Mouse (Mus musculus): ENCODE data around the gene Prrc2a.

- no peak for TF ChIP-seq POLR2A (IDR thresholded peaks at IDR 0.05; ENCODE audit: borderline replicate concordance, low read depth, low read length)
- no peak for TF ChIP-seq CTCF (IDR thresholded peaks at IDR 0.05; ENCODE audit: low read depth, low read length)
Measured at GRCm38 (mm10) chr17:35161421-35161820, 3.3 kb downstream of the Prrc2a start.
